Mouse (Mus musculus) embryonic fibroblast, embryonic 13.5 days (primary cell): ENCODE results near the gene Sod1.

Source experiments
- CTCF ChIP-seq: IDR thresholded peaks from 2 replicates; pipeline ENCODE4 v1.5.1; 2011; ENCODE audit warnings: mild to moderate bottlenecking, control low read depth, low read length, moderate library complexity, borderline replicate concordance; ENCODE audit not compliant: insufficient read depth
- POLR2A ChIP-seq: IDR thresholded peaks from 2 replicates; pipeline ENCODE4 v1.6.1; 2011; ENCODE audit warnings: low read depth, mild to moderate bottlenecking, control low read depth, low read length, moderate library complexity

GRCm38 (mm10) chr16:90177425-90177824 is 43.1 kb upstream of the Sod1 start:
- TF ChIP-seq CTCF (no peak), POLR2A (no peak)
